Mouse (Mus musculus) C2C12 (cell line): ENCODE results near the gene 4933415A04Rik. TPM values are rescaled to one million over a fixed set of nuclear protein-coding genes. Genes with fewer than 3 reads are reported as not detected.

Experiments
- H3K27me3 ChIP-seq: one replicate; pipeline ENCODE4 v1.6.1; 2011; ENCODE audit not compliant: control insufficient read depth, insufficient read depth, insufficient read length
- H3K36me3 ChIP-seq: one replicate; pipeline ENCODE4 v1.6.1; 2011; ENCODE audit not compliant: control insufficient read depth, insufficient read depth
- H3K4me3 ChIP-seq: one replicate; pipeline ENCODE4 v1.5.1; 2011; ENCODE audit warnings: mild to moderate bottlenecking, control low read depth; ENCODE audit not compliant: poor library complexity, insufficient read depth, severe bottlenecking
- H3K79me2 ChIP-seq: one replicate; pipeline ENCODE4 v1.6.1; 2011; ENCODE audit not compliant: control insufficient read depth, insufficient read depth
- H3K79me3 ChIP-seq: one replicate; pipeline ENCODE4 v1.6.1; 2011; ENCODE audit warnings: low read depth, control low read depth
- H3ac ChIP-seq: one replicate; pipeline ENCODE3; 2011; ENCODE audit warnings: low read depth; ENCODE audit not compliant: control insufficient read depth, insufficient read length
- CEBPB ChIP-seq: IDR thresholded peaks from one replicate; pipeline ENCODE4 v1.6.1; 2011; ENCODE audit warnings: low read depth, mild to moderate bottlenecking, control low read depth, moderate library complexity
- CTCF ChIP-seq: IDR thresholded peaks from one replicate; pipeline ENCODE4 v1.5.1; 2011; ENCODE audit not compliant: control insufficient read depth, insufficient read depth, insufficient read length
- FOSL1 ChIP-seq: IDR thresholded peaks from one replicate; pipeline ENCODE4 v1.8.0; 2011; ENCODE audit warnings: mild to moderate bottlenecking, low read length; ENCODE audit not compliant: poor library complexity, insufficient read depth, severe bottlenecking
- MAX ChIP-seq: IDR thresholded peaks from one replicate; pipeline ENCODE4 v1.6.1; 2011; ENCODE audit warnings: mild to moderate bottlenecking, control low read depth
- MYOD1 ChIP-seq: IDR thresholded peaks from one replicate; pipeline ENCODE4 v1.6.1; 2011; ENCODE audit warnings: low read depth; ENCODE audit not compliant: control insufficient read depth, insufficient read length
- MYOG ChIP-seq: IDR thresholded peaks from one replicate; pipeline ENCODE4 v1.6.1; 2011; ENCODE audit not compliant: control insufficient read depth, insufficient read length; ENCODE audit errors: extremely low read depth
- USF1 ChIP-seq: IDR thresholded peaks from one replicate; pipeline ENCODE4 v1.6.1; 2011; ENCODE audit warnings: low read depth, mild to moderate bottlenecking, control low read depth, moderate library complexity
- long read RNA-seq, 2 experiments: library from polyadenylated mRNA; unstranded; transcript quantifications; one replicate each; pipeline ENCODE4 v2.0.0; 2019 to 2020
- polyA plus RNA-seq: library from polyadenylated mRNA; unstranded; fragments of >200 nt; fragmentation: generic; extraction: Trizol; gene quantifications from one replicate; pipeline ENCODE4 v1.2.1, GENCODE M21; 2012; ENCODE audit warnings: missing spikeins

4933415A04Rik gene
- polyA plus RNA-seq, result 0.04 TPM
- long read RNA-seq, experiment 1, result 0 reads
- long read RNA-seq, experiment 2, result 0 reads

DNA sequence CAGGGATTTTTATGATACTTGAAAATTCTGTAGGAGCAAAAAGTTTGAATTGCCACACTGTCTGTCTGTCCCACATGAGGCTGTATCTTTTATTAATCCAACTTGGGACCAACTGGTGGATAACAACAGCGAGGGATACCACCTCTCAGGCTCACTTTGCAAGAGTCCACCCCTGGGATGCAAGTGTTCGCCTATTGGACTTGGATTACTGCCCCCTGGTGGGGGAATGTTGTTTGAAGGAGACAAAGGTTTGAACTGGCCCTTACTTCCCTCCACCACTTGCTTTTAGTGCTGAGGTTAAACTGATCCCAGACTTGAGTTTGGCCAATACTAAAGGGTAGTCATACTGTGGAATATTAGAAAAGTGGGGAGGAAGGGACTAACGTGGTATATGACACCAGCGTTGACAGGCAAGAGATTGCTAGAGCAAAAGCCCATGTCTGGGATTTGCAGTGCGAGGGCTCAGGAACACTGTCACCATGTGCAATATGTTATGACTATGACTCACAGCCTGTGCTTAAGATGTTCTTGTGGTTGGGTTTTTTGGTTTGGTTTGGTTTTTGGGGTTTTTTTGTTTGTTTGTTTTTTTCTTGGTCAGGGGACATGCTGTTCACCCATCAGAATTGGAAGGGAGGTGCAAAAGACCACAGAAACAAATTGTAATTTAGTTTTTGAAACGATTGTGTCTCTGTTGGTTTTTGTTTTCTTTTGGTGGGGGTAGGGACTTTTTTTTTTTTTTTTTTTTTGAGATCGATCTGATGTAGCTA lies at the start of gene 4933415A04Rik:
TSS of gene 4933415A04Rik (plus strand) at position 717 of the 767 bp plus-strand sequence.
- Histone ChIP-seq H3K4me3 (no peak within 1 kb of the TSS), H3K79me3 (no peaks in the 10 kb centered on the region), H3K27me3 (no peaks in the 10 kb centered on the region), H3ac (no peak within 1 kb of the TSS), H3K36me3 (no peaks in the 10 kb centered on the region), H3K79me2 (no peaks in the 10 kb centered on the region)
- peak; percentile 37 for TF ChIP-seq CTCF
- no peak for TF ChIP-seq USF1
- TF ChIP-seq CEBPB, result peak; percentile 12
- peak; percentile 13 for TF ChIP-seq FOSL1
- no peak for TF ChIP-seq MYOD1
- no peak for TF ChIP-seq MAX
- no peak for TF ChIP-seq MYOG

DNA sequence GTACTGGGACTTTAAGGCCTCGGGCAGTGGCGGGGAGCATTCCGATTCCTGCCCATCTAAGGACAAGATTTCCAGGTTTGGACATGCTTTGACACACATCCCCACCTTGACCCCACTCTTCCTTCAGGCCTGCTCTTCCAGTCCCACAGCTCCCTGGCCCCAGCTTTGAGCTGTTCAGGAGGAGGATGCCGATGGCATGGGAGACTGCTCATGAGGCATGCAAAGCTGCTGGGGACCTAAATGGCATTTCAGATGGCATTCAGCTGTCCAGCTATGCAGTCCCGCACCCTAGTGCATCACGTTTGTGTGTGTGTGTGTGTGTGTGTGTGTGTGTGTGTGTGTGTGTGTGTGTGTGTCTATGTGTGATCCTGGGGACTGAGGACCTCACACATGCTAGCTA lies 49.8 kb upstream of the 4933415A04Rik start:
- TF ChIP-seq CTCF (no peak), FOSL1 (no peak), MYOD1 (no peak)

GRCm38 (mm10) chr11:43539863-43540262 lies 47.0 kb upstream of the 4933415A04Rik start:
- Histone ChIP-seq H3ac (no peak overlapping the region), H3K4me3 (no peak overlapping the region), H3K27me3 (peaks cover 4% of the 10 kb centered on the region), H3K79me3 (no peaks in the 10 kb centered on the region), H3K79me2 (no peaks in the 10 kb centered on the region), H3K36me3 (no peaks in the 10 kb centered on the region)
- TF ChIP-seq CTCF (no peak), FOSL1 (no peak), MYOD1 (no peak), USF1 (no peak), MAX (no peak), CEBPB (no peak), MYOG (no peak)

More for the DNA sequence above, 49.8 kb upstream of the 4933415A04Rik start:
- Histone ChIP-seq H3ac (no peak overlapping the region), H3K79me3 (no peaks in the 10 kb centered on the region), H3K4me3 (no peak overlapping the region), H3K27me3 (peaks cover 4% of the 10 kb centered on the region), H3K79me2 (no peaks in the 10 kb centered on the region), H3K36me3 (no peaks in the 10 kb centered on the region)

- Histone ChIP-seq H3K27me3 (no peaks in the 10 kb centered on the region), H3K79me2 (no peaks in the 10 kb centered on the region), H3K4me3 (no peak overlapping the region), H3K36me3 (no peaks in the 10 kb centered on the region), H3K79me3 (no peaks in the 10 kb centered on the region), H3ac (no peak overlapping the region)
- TF ChIP-seq MYOD1 (no peak), MYOG (no peak), USF1 (no peak), CTCF (no peak), CEBPB (no peak), MAX (no peak), FOSL1 (no peak)
These were observed 43.0 kb upstream of the 4933415A04Rik start for GRCm38 (mm10) chr11:43543711-43544466.

DNA sequence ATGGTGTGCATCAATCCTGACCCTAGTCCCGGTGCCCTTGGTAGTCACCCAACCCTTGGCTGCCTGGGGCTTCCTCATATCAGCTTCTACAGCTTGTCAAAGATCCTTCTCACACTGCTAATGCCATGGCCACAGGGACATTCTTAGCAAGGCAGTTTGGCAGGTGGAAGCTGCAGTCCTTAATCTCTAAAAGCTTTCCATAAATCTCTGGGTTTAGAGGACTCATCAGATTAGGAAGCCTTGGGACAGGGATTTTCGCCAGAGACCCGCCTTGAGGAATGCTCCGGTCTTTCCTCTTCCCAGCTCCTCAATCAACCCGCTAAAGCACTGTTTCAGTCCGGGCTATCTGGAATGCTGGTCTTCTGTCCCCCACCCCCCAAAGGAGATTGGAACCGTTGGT lies 42.0 kb upstream of the 4933415A04Rik start:
- no peak overlapping the region for H3K4me3 ChIP-seq

More for the DNA sequence above, 42.0 kb upstream of the 4933415A04Rik start:
- no peaks in the 10 kb centered on the region for H3K36me3 ChIP-seq
- H3K79me3 ChIP-seq, result no peaks in the 10 kb centered on the region
- H3ac ChIP-seq, result no peak overlapping the region
- H3K79me2 ChIP-seq, result no peaks in the 10 kb centered on the region
- TF ChIP-seq CTCF (no peak), MYOG (no peak)
- no peaks in the 10 kb centered on the region for H3K27me3 ChIP-seq
